Mouse (Mus musculus): ENCODE data around the gene Efs. TPM values are rescaled to one million over a fixed set of nuclear protein-coding genes. Genes with fewer than 3 reads are reported as not detected.

Gene Efs
- total RNA-seq (2023) = not detected in 4 replicates

DNA sequence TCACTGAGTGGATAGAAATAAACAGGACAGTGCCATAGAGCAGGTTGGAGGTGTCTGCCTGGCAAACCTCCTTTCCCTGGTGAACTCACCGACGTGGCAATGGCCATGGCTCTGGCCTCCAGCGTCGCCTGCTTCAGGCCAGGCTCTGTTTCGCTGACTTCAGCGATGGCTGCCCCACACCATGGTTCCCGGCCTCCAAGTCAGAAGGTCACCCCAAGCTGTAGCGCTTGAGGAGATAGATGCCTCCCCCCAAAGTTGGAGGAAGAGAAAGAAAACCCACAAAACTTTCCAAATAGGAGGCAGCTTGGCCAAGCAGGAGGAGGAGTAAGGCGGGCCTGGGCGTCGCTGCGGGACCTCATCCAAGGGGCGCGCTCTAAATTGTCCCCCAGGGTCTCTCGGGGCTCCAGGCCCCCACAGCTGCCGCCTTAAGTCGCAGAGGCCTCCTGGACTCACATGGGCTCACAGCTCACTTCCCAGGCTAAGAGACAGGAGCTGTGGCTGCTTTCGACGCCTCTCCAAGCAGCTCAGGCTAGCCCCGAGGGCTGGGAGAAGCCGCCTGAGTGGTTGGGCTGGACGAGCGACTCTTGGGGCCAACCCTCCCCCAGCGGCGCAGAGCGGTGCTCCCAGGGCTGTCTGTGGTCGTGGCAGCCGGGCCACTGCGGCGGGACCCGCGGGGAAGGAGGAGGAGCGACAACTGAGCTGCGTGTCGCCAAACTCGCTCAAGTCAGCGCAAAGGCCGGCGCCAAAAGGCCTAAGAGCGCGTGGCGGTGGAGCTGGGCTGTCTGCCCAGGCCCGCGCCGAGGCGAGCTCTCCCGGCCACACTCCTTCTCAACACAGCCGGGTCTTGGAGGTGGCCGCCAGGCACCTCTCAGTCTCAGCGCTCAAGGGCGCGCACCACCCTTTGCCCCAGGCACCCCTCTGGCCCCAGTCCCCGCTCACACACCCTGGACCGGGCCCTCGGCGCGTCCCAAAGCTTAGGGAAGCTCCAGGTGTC is at the start of gene Efs:
TSS of gene Efs (minus strand) at position 778 of the 994 bp plus-strand sequence.

DNA sequence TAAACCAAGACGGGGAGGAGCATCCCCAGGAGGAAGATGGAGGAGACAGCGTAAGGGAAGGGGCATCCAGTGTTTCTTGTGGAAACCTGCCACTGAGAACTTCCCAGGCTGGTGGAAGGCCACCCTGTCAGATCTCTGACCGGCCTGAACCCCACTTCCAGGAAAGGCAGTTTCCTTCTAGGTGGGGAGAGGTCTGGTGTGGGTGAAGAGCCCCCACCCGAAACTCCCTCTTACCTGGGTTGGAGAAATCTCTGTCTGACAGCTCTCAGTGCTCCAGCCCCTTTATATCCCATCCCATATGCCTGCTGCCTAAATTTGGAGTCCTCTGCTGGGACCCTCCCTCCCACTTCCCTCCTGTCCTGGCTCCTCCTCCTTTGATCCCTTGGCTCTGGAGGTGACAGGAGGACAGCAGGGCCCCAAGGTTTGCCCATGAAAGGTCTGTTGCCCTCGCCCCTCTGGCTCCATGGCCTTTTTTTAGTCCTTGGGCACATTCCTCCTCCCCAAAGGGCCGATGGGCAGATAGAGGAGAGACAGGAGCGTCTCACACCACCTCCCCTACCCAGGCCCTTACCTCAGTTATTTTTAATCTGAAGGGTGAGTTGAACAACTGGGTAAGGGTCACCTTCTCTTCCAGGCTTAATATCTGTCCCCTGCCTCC is 40.5 kb upstream of the Efs start, which contains the start of gene Myh6:
TSS of gene Myh6 (minus strand) at position 608 of the 658 bp plus-strand sequence.

DNA sequence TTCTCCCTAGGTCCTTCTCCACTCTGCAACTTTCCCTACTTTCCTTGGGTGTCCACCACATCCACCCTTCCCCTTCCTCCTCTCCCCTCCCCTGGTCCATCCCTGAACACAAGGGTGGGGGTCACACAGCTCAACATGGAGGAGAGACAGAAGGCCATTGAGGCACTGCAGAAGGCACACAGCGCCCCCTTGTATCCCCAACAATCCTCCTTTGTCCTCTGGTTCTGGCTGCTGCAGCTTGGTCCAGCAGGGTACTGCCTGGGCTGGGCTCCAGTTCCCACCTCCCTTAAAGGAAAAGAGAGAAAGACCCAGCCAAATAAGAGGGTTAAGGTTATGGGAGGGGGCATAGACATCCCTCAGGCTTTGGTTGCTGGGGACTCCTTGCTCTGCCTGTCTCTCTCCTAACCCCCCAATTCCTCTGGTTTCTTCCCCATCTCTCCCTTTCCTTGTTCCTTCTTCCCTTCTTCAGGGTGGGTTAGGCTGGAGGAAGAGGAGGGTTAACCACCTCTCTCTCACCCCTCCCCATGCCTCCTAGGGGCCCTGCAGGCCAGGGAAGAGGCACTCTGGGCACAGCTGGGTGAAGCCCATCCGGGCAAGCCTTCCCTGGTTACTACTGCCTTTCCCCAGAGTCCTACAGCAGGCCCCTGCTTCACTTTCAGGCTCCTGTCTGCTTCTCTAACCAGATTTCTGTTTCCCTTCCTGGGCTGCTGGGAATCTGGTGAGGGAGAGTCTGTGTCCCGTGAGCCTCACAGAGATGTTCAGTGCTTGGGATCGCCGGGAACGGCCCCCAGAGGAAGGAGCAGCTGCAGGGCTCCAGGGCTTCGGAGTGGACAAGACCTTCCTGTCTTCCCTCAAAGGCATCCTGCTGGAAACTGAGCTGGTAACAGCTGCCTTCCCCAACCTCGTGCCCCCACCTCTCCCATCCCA is 10.2 kb upstream of the Efs start, which contains the start of gene Cmtm5:
TSS of gene Cmtm5 (plus strand) at position 358 of the 927 bp plus-strand sequence.

DNA sequence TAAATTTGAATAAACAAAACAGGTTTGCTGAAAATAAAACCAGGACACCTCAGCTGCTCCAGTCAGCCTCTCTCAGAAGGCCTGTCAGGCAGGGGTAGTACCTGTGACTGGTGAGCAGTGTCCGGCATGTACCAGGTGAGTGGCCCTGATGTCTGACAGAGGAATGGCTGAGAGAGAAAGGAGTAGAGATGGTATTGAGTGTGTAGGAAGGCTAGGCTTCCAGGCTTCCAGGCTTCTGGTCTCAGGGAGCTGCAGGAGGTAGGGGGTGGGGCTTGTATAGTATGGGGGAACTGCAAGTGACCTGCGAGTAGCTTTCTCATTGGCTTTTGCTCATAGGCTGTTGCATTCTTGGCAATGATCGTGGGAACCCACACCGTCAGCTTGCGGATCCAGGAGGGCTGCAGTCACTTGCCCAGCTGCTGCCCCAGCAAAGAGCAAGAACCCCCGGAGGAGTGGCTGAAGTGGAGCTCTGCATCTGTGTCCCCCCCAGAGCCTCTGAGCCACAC is 6.8 kb upstream of the Efs start, which contains the start of gene Il25:
TSS of gene Il25 (plus strand) at position 51 of the 506 bp plus-strand sequence.

DNA sequence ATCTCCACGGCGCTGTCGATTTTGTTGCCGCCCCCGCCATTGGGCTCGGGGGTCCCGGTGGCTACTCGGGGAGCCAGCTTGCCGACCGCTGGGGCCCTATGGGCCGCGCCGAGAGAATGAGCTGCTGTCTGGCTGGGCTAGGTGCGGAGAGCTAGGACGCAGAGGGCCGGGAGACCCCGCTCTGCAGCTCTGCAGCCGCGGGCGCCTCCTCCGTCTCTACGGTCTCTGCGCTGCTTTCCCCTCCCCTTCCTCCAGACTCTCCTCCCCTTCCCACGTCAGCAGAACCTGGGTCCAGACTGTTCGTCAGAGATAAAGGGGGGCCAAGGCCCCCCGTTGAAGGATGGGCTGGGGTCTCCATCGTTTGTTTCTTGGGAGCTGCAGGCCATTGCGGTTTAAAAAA is 13.0 kb downstream of the Efs start, which contains the start of gene Slc22a17:
TSS of gene Slc22a17 (minus strand) at position 247 of the 400 bp plus-strand sequence.

DNA sequence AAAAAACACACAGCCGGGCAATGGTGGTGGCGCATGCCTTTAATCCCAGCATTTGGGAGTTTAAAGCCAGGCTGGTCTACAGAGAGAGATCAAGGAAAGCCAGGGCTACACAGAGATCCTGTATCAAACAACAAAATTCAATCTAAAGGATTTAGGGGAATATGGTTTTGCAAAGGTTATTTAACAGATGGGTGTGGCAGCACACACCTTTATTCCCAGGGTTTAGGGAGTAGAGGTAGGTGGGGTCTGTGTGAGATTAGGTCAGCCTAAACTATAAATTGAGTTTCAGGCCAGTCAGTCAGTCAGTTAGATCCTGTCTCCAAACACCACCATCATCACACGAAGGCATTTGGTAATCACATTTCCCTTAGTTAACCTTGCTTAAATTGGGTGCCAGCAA is 33.7 kb downstream of the Efs start, which contains the start of gene Pabpn1:
TSS of gene Pabpn1 (plus strand) at position 301 of the 400 bp plus-strand sequence.

DNA sequence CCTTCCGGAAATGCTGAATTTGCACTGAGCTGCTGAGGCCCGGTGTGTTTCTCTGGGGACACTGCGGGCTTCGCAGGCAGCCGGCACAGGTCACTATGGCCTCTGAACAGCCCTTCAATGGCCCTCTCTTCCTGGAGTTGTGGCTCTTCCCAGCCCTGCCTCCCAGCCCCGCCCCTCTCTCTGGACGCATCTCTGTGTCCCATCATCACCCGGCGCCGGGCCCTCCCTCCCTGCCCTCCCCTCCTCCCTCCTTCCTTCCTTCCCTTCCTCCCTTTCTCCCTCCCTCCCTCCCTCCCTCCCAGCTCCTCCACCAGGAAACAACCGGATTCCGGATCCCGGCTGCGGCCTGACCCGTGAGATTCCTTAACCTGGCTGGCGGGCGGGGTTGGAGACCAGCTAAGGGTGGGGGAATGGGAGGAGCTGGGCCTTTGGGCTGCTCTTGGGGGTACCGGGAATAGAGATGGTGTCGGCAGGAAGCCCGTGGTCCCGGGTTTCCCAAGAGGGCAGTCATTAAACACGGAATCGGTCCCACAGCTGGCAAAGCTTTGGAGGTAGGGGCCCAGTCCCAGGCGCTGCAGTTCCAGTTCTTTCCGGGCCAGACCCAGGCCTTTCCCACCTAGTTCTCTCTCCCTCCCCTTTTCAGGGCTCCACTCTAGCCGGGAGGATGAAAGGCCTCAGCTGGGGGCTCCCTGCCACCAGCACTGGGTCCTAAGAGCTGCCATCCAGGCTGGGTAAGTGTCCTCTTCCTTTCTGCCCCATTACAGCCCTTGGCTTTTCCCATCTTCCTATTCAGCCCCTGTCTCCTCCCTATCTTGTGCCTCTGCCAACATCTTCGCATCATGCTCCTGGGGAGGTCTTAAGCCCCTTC is 42.5 kb downstream of the Efs start, which contains the start of the genes Bcl2l2 and Gm20521:
TSS of gene Bcl2l2 (plus strand) at position 224 of the 868 bp plus-strand sequence.
TSS of gene Gm20521 (plus strand) at position 288 of the 868 bp plus-strand sequence.

DNA sequence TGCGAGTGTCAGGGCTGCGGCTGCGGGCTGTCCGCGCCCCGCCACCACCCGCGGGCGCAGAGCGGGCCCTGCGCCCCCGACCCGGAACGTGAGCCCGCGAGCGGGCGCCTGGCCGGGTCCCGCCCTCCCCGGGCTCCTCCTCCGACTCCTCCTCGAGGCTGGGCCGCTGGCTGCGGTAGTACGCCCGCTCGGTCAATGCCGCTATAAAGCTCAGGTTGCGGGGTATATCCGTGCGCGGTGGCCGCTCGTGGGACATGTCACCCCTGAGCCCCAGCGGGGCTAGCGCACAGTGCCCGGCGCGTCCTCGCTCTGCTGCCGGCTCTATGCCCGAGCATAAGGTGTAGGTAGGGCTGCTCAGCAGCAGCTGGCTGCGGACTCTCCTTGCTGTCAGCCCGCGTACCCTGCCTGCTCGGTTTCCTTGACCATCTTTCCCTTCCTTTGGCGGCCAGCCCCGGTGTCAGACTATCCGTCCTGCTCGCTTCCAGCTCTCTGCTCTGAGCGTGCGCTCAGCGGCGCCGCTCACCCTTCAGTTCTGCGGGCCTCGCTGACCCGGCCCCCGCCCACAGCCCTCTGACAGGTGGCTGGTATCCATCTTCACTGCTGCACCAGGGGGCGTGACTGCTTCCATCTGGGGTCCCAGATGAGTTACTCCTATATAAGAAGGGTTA is 48.7 kb downstream of the Efs start, which contains the start of gene Ppp1r3e:
TSS of gene Ppp1r3e (minus strand) at position 503 of the 668 bp plus-strand sequence.

DNA sequence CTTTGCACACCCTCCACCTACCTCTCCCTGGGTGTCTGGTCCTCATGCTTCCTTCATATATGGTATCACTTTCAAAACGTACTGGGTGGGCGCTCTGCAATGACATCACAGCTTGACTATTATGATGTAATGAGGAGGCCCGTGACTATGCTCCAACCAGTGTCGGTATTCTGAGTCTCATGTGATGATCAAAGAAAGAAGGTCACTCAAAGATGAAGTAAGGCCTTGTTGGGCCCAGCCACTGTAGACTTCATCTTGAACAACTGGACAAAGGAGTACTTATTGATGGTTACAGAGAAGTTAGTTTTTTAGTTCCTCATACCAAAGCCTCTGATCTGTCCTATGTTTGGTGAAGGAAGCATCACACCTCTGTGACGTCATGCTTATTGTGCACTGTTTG is 55.1 kb downstream of the Efs start, which contains the start of gene Homez:
TSS of gene Homez (minus strand) at position 101 of the 400 bp plus-strand sequence.

Other genes starting within 250 kb of the Efs start
- 28.7 to 31.2 TPM (median 29.6 TPM) in 4 replicates for gene 1700123O20Rik, start 239.9 kb downstream of the Efs start, total RNA-seq (2023)
- gene Acin1, start 239.2 kb downstream of the Efs start, total RNA-seq (2023) = 517 to 556 TPM (median 537 TPM) in 4 replicates
- gene Gm29776, start 227.3 kb downstream of the Efs start, total RNA-seq (2023) = not detected in 4 replicates
- gene Cebpe, start 214.0 kb downstream of the Efs start, total RNA-seq (2023) = not detected in 4 replicates
- 0.23 to 0.75 TPM (median 0.39 TPM) in 4 replicates for gene Slc7a8, start 144.2 kb downstream of the Efs start, total RNA-seq (2023)
- not detected in 4 replicates for gene Rnf212b, start 112.0 kb downstream of the Efs start, total RNA-seq (2023)
- gene Homez, start 55.2 kb downstream of the Efs start, total RNA-seq (2023) = 5.8 to 12.1 TPM (median 7.2 TPM) in 4 replicates
- gene Ppp1r3e, start 48.6 kb downstream of the Efs start, total RNA-seq (2023) = 1.5 to 4.7 TPM (median 2.8 TPM) in 4 replicates
- 7.9 to 12.7 TPM (median 9.6 TPM) in 4 replicates for gene Bcl2l2, start 42.7 kb downstream of the Efs start, total RNA-seq (2023)
- gene Gm20521, start 42.7 kb downstream of the Efs start, total RNA-seq (2023) = 2.0 to 2.7 TPM in 2 of 4 replicates, not detected in the others
- 271 to 284 TPM (median 277 TPM) in 4 replicates for gene Pabpn1, start 33.6 kb downstream of the Efs start, total RNA-seq (2023)
- gene Slc22a17, start 13.0 kb downstream of the Efs start, total RNA-seq (2023) = 2.2 to 5.5 TPM (median 3.5 TPM) in 4 replicates
- gene Il25, start 6.6 kb upstream of the Efs start, total RNA-seq (2023) = not detected in 4 replicates
- gene Cmtm5, start 10.1 kb upstream of the Efs start, total RNA-seq (2023) = not detected in 4 replicates
- gene Myh6, start 40.8 kb upstream of the Efs start, total RNA-seq (2023) = not detected in 4 replicates
- not detected in 4 replicates for gene Gm17428, start 50.8 kb upstream of the Efs start, total RNA-seq (2023)
- not detected in 4 replicates for gene Myh7, start 68.5 kb upstream of the Efs start, total RNA-seq (2023)
- gene Ngdn, start 89.3 kb upstream of the Efs start, total RNA-seq (2023) = 65.3 to 77.2 TPM (median 71.8 TPM) in 4 replicates
- 15.4 to 19.8 TPM (median 16.4 TPM) in 4 replicates for gene Zfhx2, start 166.2 kb upstream of the Efs start, total RNA-seq (2023)
- 4.4 to 6.4 TPM (median 5.9 TPM) in 4 replicates for gene Thtpa, start 168.7 kb upstream of the Efs start, total RNA-seq (2023)
- gene Ap1g2, start 180.5 kb upstream of the Efs start, total RNA-seq (2023) = 112 to 137 TPM (median 125 TPM) in 4 replicates
- gene Jph4, start 190.8 kb upstream of the Efs start, total RNA-seq (2023) = not detected in 4 replicates